Mouse (Mus musculus) midbrain, embryonic 16.5 days (tissue): ENCODE measurements around the gene Tmub1. TPM values are rescaled to one million over a fixed set of nuclear protein-coding genes. Genes with fewer than 3 reads are reported as not detected.
A peak's percentile ranks its signal among the peaks of the same experiment; 100 is the strongest.

Source experiments
- ATAC-seq: fragments of 200-750 bp; cut with Nextera tagmentation; 2 replicates; pipeline ENCODE4 v1.8.0; 2017; ENCODE audit warnings: moderate TSS enrichment
- H3K27ac ChIP-seq: fragments of 300-500 bp; sonication (generic); 2 replicates; pipeline ENCODE4 v1.5.1; 2014; ENCODE audit warnings: mild to moderate bottlenecking, low read length, mixed read lengths
- H3K27me3 ChIP-seq: fragments of 300-500 bp; sonication (generic); 2 replicates; pipeline ENCODE4 v1.6.1; 2014; ENCODE audit warnings: low read depth, low read length, mixed read lengths; ENCODE audit not compliant: control insufficient read depth, insufficient read depth
- H3K36me3 ChIP-seq: fragments of 300-500 bp; sonication (generic); 2 replicates; pipeline ENCODE4 v1.6.1; 2014; ENCODE audit warnings: mild to moderate bottlenecking, low read length, moderate library complexity, mixed read lengths; ENCODE audit not compliant: control insufficient read depth, insufficient read depth
- H3K4me1 ChIP-seq: fragments of 300-500 bp; sonication (generic); 2 replicates; pipeline ENCODE4 v1.6.1; 2014; ENCODE audit warnings: mild to moderate bottlenecking, low read length, mixed read lengths; ENCODE audit not compliant: control insufficient read depth, insufficient read depth
- H3K4me2 ChIP-seq: fragments of 300-500 bp; sonication (generic); 2 replicates; pipeline ENCODE4 v1.6.1; 2014; ENCODE audit warnings: mild to moderate bottlenecking, low read length, mixed read lengths
- H3K4me3 ChIP-seq: fragments of 300-500 bp; sonication (generic); 2 replicates; pipeline ENCODE4 v1.5.1; 2014; ENCODE audit warnings: low read depth, mild to moderate bottlenecking, low read length, moderate library complexity, mixed read lengths
- H3K9ac ChIP-seq: fragments of 300-500 bp; sonication (generic); 2 replicates; pipeline ENCODE4 v1.6.1; 2014; ENCODE audit warnings: low read depth, low read length, mixed read lengths
- H3K9me3 ChIP-seq: fragments of 300-500 bp; sonication (generic); replicated peaks from 2 replicates; pipeline ENCODE4 v1.6.1; 2014; ENCODE audit warnings: mild to moderate bottlenecking, low read length, mixed read lengths; ENCODE audit not compliant: control insufficient read depth, poor library complexity, severe bottlenecking
- WGBS: fragments of 180-500 bp; shearing (Covaris S2); extraction: QIAGEN DNeasy Blood & Tissue Kit; methylation state at CpG from one replicate; pipeline ENCODE4 v1.1.7; 2014; 5-methylcytosine and 5-hydroxymethylcytosine counted together
- polyA plus RNA-seq: library from polyadenylated mRNA; unstranded; fragments of >200 nt; fragmentation: Nextera tagmentation; extraction: Ambion mirVana; gene quantifications from 2 replicates; pipeline ENCODE4 v1.2.1, GENCODE M21; 2015

The Tmub1 gene
- polyA plus RNA-seq, 1 experiment from 2014 or later = 63.2 TPM

DNA sequence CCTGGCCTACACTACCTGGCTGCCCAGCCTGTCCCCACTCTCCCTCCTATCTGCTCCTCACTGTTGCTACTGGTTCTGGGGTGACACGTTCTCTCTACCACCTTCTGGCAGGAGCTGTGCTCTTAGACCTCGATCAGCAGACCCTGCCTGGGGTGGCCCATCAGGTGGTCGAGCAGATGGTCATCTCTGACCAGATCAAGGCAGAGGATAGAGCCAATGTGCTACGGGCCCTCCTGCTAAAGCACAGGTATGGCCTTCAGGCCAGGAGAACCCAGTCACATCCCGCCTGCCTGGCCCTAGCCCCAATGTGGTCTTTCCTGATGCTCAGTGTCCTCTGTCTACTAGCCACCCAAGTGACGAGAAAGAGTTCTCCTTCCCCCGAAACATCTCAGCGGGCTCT lies 13.7 kb downstream of the Tmub1 start:
- no peaks in the 10 kb centered on the region for H3K27me3 ChIP-seq
- H3K4me2 ChIP-seq = no peak overlapping the region
- no peak overlapping the region for H3K4me3 ChIP-seq
- H3K9me3 ChIP-seq = no peaks in the 10 kb centered on the region
- H3K4me1 ChIP-seq = no peaks in the 10 kb centered on the region
- no peak overlapping the region for H3K9ac ChIP-seq
- H3K36me3 ChIP-seq = peaks cover 20% of the 10 kb centered on the region
- no peak for ATAC-seq
- WGBS = 88% methylated on average over 8 of the region's 8 CpGs
- H3K27ac ChIP-seq = no peak overlapping the region

DNA sequence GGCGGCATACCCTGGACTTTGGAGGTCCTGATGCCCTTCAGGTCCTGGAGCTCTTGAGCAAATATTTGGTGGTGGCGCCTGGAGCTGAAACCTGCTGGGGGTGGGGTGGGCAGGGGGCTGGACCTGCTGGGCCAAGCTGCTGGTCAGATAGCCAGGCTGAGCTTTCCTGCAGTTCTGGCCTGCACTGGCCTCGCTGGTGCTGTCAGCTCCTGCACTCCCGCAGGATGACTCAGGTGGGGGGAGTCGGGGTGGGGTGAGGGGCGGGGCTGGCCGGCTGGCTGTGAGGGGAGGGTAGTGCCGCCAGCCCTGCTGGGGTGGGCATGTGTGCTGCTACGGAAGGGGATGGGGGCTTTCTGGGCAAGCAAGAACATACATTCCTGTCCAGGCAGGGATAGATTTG lies 19.1 kb downstream of the Tmub1 start:
- Histone ChIP-seq H3K4me2 (no peak overlapping the region), H3K36me3 (peaks cover 16% of the 10 kb centered on the region; the same call in 1 of the 2 replicates), H3K4me3 (no peak overlapping the region), H3K9me3 (no peaks in the 10 kb centered on the region), H3K27ac (no peak overlapping the region), H3K27me3 (no peaks in the 10 kb centered on the region; the same call in 1 of the 2 replicates), H3K9ac (peak overlapping the region; percentile 14; the same call in 1 of the 2 replicates), H3K4me1 (peaks cover 20% of the 10 kb centered on the region)
- ATAC-seq = no peak
- WGBS = 19% methylated on average over 9 of the region's 9 CpGs

DNA sequence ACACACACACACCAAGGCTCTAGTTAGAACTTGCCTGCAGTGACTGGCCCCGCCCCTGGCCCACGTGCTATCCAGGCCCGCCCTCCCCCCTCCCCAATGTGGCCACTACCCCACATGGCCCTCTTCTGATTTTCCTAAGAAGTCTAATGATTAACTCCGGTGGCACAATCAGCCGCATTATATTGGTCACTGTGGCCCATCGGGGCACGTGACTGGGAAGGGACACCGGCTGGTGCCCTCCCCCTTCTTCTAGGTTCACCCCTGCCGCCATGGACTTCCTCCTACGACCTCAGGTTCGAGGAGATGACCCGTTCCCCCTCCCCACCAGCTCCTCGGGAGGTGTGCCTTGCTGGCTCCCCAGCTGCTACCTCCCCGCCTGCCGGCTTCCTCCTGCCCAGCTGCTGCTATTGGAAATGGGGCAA lies 19.7 kb downstream of the Tmub1 start:
- Histone ChIP-seq H3K4me1 (peaks cover 20% of the 10 kb centered on the region), H3K4me2 (peak overlapping the region; percentile 6; the same call in 1 of the 2 replicates), H3K27ac (no peak overlapping the region), H3K27me3 (no peaks in the 10 kb centered on the region; the same call in 1 of the 2 replicates), H3K9me3 (no peaks in the 10 kb centered on the region), H3K4me3 (no peak overlapping the region), H3K9ac (0 out of 2 replicates have a peak overlapping the region, but pooled peaks have one; percentile 14), H3K36me3 (peaks cover 16% of the 10 kb centered on the region; the same call in 1 of the 2 replicates)
- WGBS = 8% methylated on average over 14 of the region's 15 CpGs
- no peak for ATAC-seq

DNA sequence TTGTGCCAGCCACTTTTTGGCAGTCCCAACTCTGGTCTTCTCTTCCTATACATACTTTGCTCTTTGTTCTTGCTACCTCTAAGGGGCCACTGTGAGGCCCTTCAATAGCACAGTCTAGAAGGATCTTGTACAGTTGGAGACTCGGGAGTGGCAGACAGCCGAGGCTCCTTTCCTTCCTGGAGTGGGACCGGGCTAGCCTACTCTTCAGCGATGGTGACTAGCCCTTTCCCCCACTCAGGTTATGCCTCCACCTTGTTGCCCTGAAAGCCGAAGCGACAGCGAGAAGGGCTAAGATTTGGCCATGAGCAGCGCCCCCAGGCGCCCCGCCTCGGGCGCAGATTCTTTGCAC lies 20.4 kb downstream of the Tmub1 start:
- H3K4me1 ChIP-seq = peaks cover 26% of the 10 kb centered on the region

DNA sequence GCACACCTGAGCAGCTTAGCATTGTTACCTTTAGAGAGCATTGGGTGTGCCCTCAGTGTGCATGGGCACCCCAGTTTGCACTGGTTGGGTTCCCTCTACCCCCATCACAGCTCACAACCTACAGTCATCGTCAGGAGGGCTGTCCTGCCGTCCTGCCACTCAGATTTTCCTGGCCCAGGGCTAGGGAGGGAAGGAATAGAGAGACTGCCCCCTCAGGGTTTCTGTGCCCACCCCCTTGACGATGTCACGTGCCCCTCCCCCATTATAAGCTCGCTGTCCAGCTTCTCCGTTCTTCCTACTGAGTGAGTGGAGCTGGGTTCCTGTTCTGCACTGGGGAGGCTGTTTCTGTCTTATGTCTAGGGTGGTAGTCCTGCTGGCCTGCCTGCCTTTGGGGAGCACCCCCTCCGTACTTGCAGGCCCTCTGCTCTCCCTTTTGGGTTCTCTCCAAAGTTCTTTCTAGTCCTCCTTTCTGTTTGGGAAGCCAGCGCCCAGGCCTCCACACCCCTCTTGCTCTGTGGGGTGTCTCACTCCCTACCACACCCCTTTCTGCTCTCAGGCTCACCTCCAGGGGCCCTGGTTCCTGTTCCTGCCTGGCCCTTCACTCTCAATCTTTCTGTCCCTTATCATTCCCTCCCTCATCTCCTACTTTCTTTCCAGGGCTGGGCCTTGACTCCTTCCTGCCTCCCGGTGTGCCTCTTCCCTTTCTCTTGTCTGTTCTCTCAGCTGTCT lies 20.9 kb downstream of the Tmub1 start:
- peak overlapping the region; percentile 94 for H3K4me2 ChIP-seq
- H3K4me1 ChIP-seq = peaks cover 30% of the 10 kb centered on the region
- H3K9me3 ChIP-seq = no peaks in the 10 kb centered on the region
- 11% methylated on average over 9 of the region's 9 CpGs for WGBS
- peaks cover 8% of the 10 kb centered on the region; the same call in 1 of the 2 replicates for H3K36me3 ChIP-seq
- H3K27ac ChIP-seq = no peak overlapping the region
- H3K9ac ChIP-seq = no peak overlapping the region; the same call in 1 of the 2 replicates
- ATAC-seq = no peak
- no peaks in the 10 kb centered on the region; the same call in 1 of the 2 replicates for H3K27me3 ChIP-seq
- no peak overlapping the region for H3K4me3 ChIP-seq

More for the DNA sequence above, 20.4 kb downstream of the Tmub1 start:
- Histone ChIP-seq H3K27me3 (no peaks in the 10 kb centered on the region; the same call in 1 of the 2 replicates), H3K4me3 (no peak overlapping the region), H3K9ac (no peak overlapping the region), H3K4me2 (no peak overlapping the region; the same call in 1 of the 2 replicates), H3K9me3 (no peaks in the 10 kb centered on the region), H3K27ac (no peak overlapping the region), H3K36me3 (peaks cover 11% of the 10 kb centered on the region; the same call in 1 of the 2 replicates)
- WGBS = 22% methylated on average over 12 of the region's 12 CpGs
- ATAC-seq = no peak

DNA sequence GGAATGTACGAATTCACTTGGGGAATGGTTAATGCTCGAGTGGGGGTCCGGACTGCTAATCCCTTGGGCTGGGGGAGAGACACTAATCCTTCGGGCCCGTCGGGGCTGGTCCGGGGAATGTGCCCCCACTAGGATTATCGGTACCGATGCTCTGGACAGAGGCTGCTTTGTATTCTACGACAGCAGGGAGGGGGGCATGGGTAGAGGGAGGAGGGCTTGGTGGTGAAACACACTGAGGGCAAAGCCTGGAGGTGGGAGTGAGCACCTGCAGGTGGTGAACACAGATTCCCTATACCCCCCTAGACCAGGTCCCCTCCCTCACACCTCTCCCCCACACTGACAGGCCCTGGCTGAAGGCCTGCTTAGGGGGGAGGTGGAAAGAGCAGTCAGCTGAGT lies 21.6 kb downstream of the Tmub1 start:
- no peak overlapping the region for H3K27ac ChIP-seq
- H3K36me3 ChIP-seq = peaks cover 1% of the 10 kb centered on the region; the same call in 1 of the 2 replicates
- peaks cover 30% of the 10 kb centered on the region for H3K4me1 ChIP-seq
- H3K4me3 ChIP-seq = peak overlapping the region; percentile 68
- H3K9me3 ChIP-seq = no peaks in the 10 kb centered on the region
- no peak overlapping the region; the same call in 1 of the 2 replicates for H3K9ac ChIP-seq
- peak overlapping the region; percentile 94 for H3K4me2 ChIP-seq
- no peak for ATAC-seq
- no peaks in the 10 kb centered on the region; the same call in 1 of the 2 replicates for H3K27me3 ChIP-seq
- WGBS = 1% methylated on average over 10 of the region's 10 CpGs

DNA sequence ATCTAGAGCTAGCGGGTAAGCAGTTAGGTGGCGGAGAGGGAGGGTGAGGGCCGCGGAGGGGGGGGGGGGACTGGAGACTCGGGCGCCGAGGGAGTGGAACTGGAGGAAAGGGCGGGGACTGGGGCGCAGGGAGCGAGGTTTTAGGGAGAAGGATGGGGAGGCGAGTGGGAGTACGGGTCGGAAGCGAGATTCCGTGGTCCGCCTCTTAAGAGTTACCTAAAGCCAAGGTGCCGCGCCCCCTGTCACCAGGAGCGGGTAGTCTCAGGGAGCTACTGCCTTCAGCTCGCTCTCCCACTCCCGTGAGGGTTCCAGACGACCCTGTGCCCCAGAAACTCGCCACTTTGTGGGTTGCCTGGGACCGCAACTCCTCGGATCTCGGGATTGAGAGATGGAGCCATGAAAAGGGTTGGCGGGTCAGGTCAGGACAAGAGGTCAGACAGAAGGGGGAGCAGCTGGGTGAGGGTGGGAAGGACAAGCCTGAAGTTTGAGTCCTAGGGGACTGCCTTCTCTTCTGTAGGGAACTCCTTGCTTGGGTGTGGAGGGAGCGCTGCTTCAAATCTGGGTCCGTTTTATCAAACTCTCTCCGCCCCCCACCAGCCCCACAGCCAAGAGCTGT lies 22.1 kb downstream of the Tmub1 start:
- Histone ChIP-seq H3K9ac (peak overlapping the region; percentile 69), H3K4me2 (peak overlapping the region; percentile 94), H3K27me3 (no peaks in the 10 kb centered on the region; the same call in 1 of the 2 replicates), H3K36me3 (no peaks in the 10 kb centered on the region; the same call in 1 of the 2 replicates), H3K9me3 (no peaks in the 10 kb centered on the region), H3K4me1 (peaks cover 30% of the 10 kb centered on the region), H3K4me3 (peak overlapping the region; percentile 68), H3K27ac (peak overlapping the region; percentile 13; the same call in 1 of the 2 replicates)
- ATAC-seq = no peak
- under 1% methylated on average over 21 of the region's 30 CpGs for WGBS

DNA sequence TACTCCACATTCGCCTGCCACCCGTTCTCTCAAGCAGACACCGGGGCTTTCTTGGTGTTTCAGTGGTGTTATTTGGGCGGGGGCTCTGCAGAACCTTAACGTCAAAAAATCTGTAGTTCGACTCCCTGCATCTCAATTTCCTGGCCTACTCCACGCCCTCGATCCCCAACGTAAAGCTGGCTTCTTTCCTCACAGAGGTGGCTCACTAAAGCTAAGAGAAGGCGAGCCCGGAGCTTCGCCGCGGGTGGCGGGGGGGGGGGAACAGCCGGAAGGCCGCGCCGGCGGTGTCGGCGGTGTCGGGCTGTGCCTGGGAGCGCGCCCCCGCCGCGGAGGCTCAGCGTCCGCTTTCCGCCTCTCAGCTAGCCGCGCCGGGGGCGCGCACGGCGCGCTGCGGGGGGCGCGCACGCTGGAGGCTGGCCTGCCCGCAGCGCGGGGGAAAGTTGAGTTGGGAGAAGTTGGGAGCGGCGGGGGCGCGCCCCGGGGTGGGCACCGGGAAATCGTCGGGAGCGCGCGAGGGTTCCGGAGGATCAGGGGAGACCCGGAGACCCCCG lies 22.7 kb downstream of the Tmub1 start:
- H3K27me3 ChIP-seq = no peaks in the 10 kb centered on the region; the same call in 1 of the 2 replicates
- H3K4me3 ChIP-seq = peak overlapping the region; percentile 68
- peaks cover 30% of the 10 kb centered on the region for H3K4me1 ChIP-seq
- no peaks in the 10 kb centered on the region for H3K9me3 ChIP-seq
- 0 out of 2 replicates have a peak, but pooled peaks cover 5% of the 10 kb centered on the region for H3K36me3 ChIP-seq
- H3K4me2 ChIP-seq = peak overlapping the region; percentile 94
- no peak for ATAC-seq
- H3K27ac ChIP-seq = peak overlapping the region; percentile 94
- peak overlapping the region; percentile 69 for H3K9ac ChIP-seq
- WGBS = under 1% methylated on average over 44 of the region's 60 CpGs
